Mouse (Mus musculus): ENCODE measurements around the gene Pcolce.

Gene Pcolce

GRCm38 (mm10) chr5:137613550-137613949 lies at the start of gene Pcolce:
TSS of gene Pcolce (minus strand) at chr5:137613784.
- DNase-seq, result no peak

- DNase-seq, result no peak
These were observed 49.5 kb upstream of the Pcolce start for GRCm38 (mm10) chr5:137663057-137663456.

- no peak for DNase-seq
These were observed 46.6 kb upstream of the Pcolce start for GRCm38 (mm10) chr5:137660064-137660688.

- DNase-seq, result peak; percentile 80 to 82
These were observed 43.4 kb upstream of the Pcolce start for GRCm38 (mm10) chr5:137656977-137657376.

GRCm38 (mm10) chr5:137654746-137655145 lies 41.2 kb upstream of the Pcolce start:
- no peak for DNase-seq

GRCm38 (mm10) chr5:137653366-137653765 lies 39.8 kb upstream of the Pcolce start:
- no peak for DNase-seq

- peak; percentile 80 to 84 for DNase-seq
These were observed 38.9 kb upstream of the Pcolce start for GRCm38 (mm10) chr5:137652474-137652873.

GRCm38 (mm10) chr5:137649669-137650571 lies 36.3 kb upstream of the Pcolce start:
- DNase-seq, result no peak

- no peak for DNase-seq
These were observed 35.7 kb upstream of the Pcolce start for GRCm38 (mm10) chr5:137649251-137649650.

GRCm38 (mm10) chr5:137647827-137648601 lies 34.4 kb upstream of the Pcolce start:
- DNase-seq, result no peak

- DNase-seq, result no peak
These were observed 32.1 kb upstream of the Pcolce start, which contains the start of gene Irs3 for GRCm38 (mm10) chr5:137645652-137646091. TSS of gene Irs3 (minus strand) at chr5:137645714.

- DNase-seq, result no peak
These were observed 31.6 kb upstream of the Pcolce start for GRCm38 (mm10) chr5:137645091-137645651.

GRCm38 (mm10) chr5:137644484-137644883 lies 30.9 kb upstream of the Pcolce start:
- no peak for DNase-seq

GRCm38 (mm10) chr5:137642886-137643285 lies 29.3 kb upstream of the Pcolce start:
- DNase-seq, result no peak

- DNase-seq, result no peak
These were observed 27.5 kb upstream of the Pcolce start, which contains the start of gene Sap25 for GRCm38 (mm10) chr5:137641054-137641453. TSS of gene Sap25 (plus strand) at chr5:137641334.

- DNase-seq, result no peak
These were observed 25.9 kb upstream of the Pcolce start for GRCm38 (mm10) chr5:137639472-137639871.

- DNase-seq, result no peak
These were observed 20.0 kb upstream of the Pcolce start for GRCm38 (mm10) chr5:137633397-137634084.

- DNase-seq, result no peak
These were observed 18.0 kb upstream of the Pcolce start for GRCm38 (mm10) chr5:137631591-137631990.

GRCm38 (mm10) chr5:137631171-137631570 lies 17.6 kb upstream of the Pcolce start:
- DNase-seq, result no peak

GRCm38 (mm10) chr5:137630602-137631001 lies 17.0 kb upstream of the Pcolce start:
- DNase-seq, result no peak

- no peak for DNase-seq
These were observed 16.4 kb upstream of the Pcolce start for GRCm38 (mm10) chr5:137629906-137630545.

GRCm38 (mm10) chr5:137629306-137629721 lies 15.7 kb upstream of the Pcolce start:
- DNase-seq, result no peak

Measured in cerebellum, adult 18-20 months (tissue).